Comparison of ENCODE assay signal across 17 mouse cellular contexts in genomic region chr11:24085986-24086385, GRCm38 (mm10). TPM values are rescaled to one million over a fixed set of nuclear protein-coding genes. Genes with fewer than 3 reads are reported as not detected.
DNase-seq lines count a peak whose midpoint lies in the region; ATAC-seq and TF ChIP-seq lines count a peak whose summit lies in the region.
"Had no signal": no experiment of that assay in that cellular context is flagged by ENCODE, and none has a peak within 500 bp of the region (broad histone marks: within the 10 kb centered on the region; RNA-seq: fewer than 3 reads in every experiment).

No protein-coding gene starts in this region.

- no peaks in the 10 kb centered on the region for H3K27me3 ChIP-seq in embryonic facial prominence, embryonic 12.5 days
- H3K27me3 ChIP-seq in embryonic facial prominence, embryonic 10.5 days (replicated peaks; ENCODE audit: low read depth, poor library complexity, severe bottlenecking) = peaks cover 28% of the 10 kb centered on the region
- no peaks in the 10 kb centered on the region for H3K27me3 ChIP-seq in liver, embryonic 13.5 days
- no peaks in the 10 kb centered on the region for H3K27me3 ChIP-seq in hindbrain, postnatal 0 days (ENCODE audit: insufficient read depth, low read length)
- H3K27me3 ChIP-seq in stomach, embryonic 16.5 days (ENCODE audit: control insufficient read depth, insufficient read depth, low read length) = no peaks in the 10 kb centered on the region

- H3K9me3 ChIP-seq in embryonic facial prominence, embryonic 12.5 days = no peaks in the 10 kb centered on the region
- H3K9me3 ChIP-seq in embryonic facial prominence, embryonic 10.5 days = no peaks in the 10 kb centered on the region
- no peaks in the 10 kb centered on the region for H3K9me3 ChIP-seq in liver, embryonic 13.5 days (replicated peaks)
- no peaks in the 10 kb centered on the region for H3K9me3 ChIP-seq in hindbrain, postnatal 0 days (ENCODE audit: low read length)
- no peaks in the 10 kb centered on the region for H3K9me3 ChIP-seq in stomach, embryonic 16.5 days (replicated peaks; ENCODE audit: control insufficient read depth, low read length)

- peaks cover 33% of the 10 kb centered on the region for H3K4me1 ChIP-seq in embryonic facial prominence, embryonic 12.5 days
- H3K4me1 ChIP-seq in embryonic facial prominence, embryonic 10.5 days = peaks cover 49% of the 10 kb centered on the region
- peaks cover 67% of the 10 kb centered on the region for H3K4me1 ChIP-seq in liver, embryonic 13.5 days (replicated peaks)
- H3K4me1 ChIP-seq in hindbrain, postnatal 0 days (ENCODE audit: insufficient read depth, low read length) = 0 out of 2 replicates have a peak, but pooled peaks cover 7% of the 10 kb centered on the region
- H3K4me1 ChIP-seq in stomach, embryonic 16.5 days (ENCODE audit: control insufficient read depth, insufficient read depth, low read length) = peaks cover 20% of the 10 kb centered on the region

- no peak overlapping the region for H3K9ac ChIP-seq in embryonic facial prominence, embryonic 12.5 days
- H3K9ac ChIP-seq in liver, embryonic 13.5 days = 0 out of 2 replicates have a peak overlapping the region, but pooled peaks have one; percentile 11
- peak overlapping the region; percentile 13; the same call in 1 of the 2 replicates for H3K9ac ChIP-seq in hindbrain, postnatal 0 days (replicated peaks; ENCODE audit: low read length)
- H3K9ac ChIP-seq in stomach, embryonic 16.5 days (ENCODE audit: low read length) = no peak overlapping the region

- no peak overlapping the region for H3K4me2 ChIP-seq in embryonic facial prominence, embryonic 12.5 days (replicated peaks)
- H3K4me2 ChIP-seq in liver, embryonic 13.5 days = 0 out of 2 replicates have a peak overlapping the region, but pooled peaks have one; percentile 5
- H3K4me2 ChIP-seq in hindbrain, postnatal 0 days (ENCODE audit: low read depth, low read length) = peak overlapping the region; percentile 33
- H3K4me2 ChIP-seq in stomach, embryonic 16.5 days (ENCODE audit: low read depth, low read length) = no peak overlapping the region

- 0 out of 2 replicates have a peak overlapping the region, but pooled peaks have one; percentile 23 for H3K27ac ChIP-seq in embryonic facial prominence, embryonic 12.5 days
- H3K27ac ChIP-seq in embryonic facial prominence, embryonic 10.5 days (replicated peaks) = no peak overlapping the region
- 0 out of 2 replicates have a peak overlapping the region, but pooled peaks have one; percentile 24 for H3K27ac ChIP-seq in liver, embryonic 13.5 days
- H3K27ac ChIP-seq in hindbrain, postnatal 0 days = peak overlapping the region; percentile 64
- peak overlapping the region; percentile 60 for H3K27ac ChIP-seq in stomach, embryonic 16.5 days (ENCODE audit: low read length)

- no peak for DNase-seq in embryonic facial prominence, embryonic 10.5 days (ENCODE audit: low spot score)
- no peak for DNase-seq in liver, embryonic 13.5 days
- DNase-seq in liver = no peak
- DNase-seq in hindbrain, postnatal 0 days (ENCODE audit: low spot score) = no peak
- no peak for DNase-seq in layer of hippocampus, adult 9-10 months (ENCODE audit: low spot score)
- DNase-seq in layer of hippocampus, adult 8-10 months (ENCODE audit: low spot score in 2 of 2) = no peak
- DNase-seq: cerebellum, adult 9-10 months; lung, postnatal 36 days; spleen, adult 18-20 months; thymus, postnatal 25 days had no signal

- no peak for ATAC-seq in embryonic facial prominence, embryonic 12.5 days (ENCODE audit: insufficient number of reproducible peaks, insufficient read depth, low FRiP score, low TSS enrichment)
- ATAC-seq in liver, embryonic 13.5 days (ENCODE audit: low read depth) = no peak
- no peak for ATAC-seq in hindbrain, postnatal 0 days
- ATAC-seq in stomach, embryonic 16.5 days (ENCODE audit: insufficient read depth, low FRiP score) = no peak

- no peak overlapping the region for H3K4me3 ChIP-seq in embryonic facial prominence, embryonic 12.5 days
- H3K4me3 ChIP-seq in embryonic facial prominence, embryonic 10.5 days = no peak overlapping the region
- no peak overlapping the region for H3K4me3 ChIP-seq in liver, embryonic 13.5 days (replicated peaks)
- no peak overlapping the region for H3K4me3 ChIP-seq in hindbrain, postnatal 0 days (ENCODE audit: low read length)
- no peak overlapping the region for H3K4me3 ChIP-seq in stomach, embryonic 16.5 days (replicated peaks; ENCODE audit: low read length)

- 36% methylated on average over 6 of the region's 6 CpGs for WGBS in embryonic facial prominence, embryonic 12.5 days
- WGBS in embryonic facial prominence, embryonic 10.5 days = 48% methylated on average over 6 of the region's 6 CpGs
- 48% methylated on average over 6 of the region's 6 CpGs for WGBS in liver, embryonic 13.5 days (ENCODE audit: insufficient replicate concordance)
- 40% methylated on average over 6 of the region's 6 CpGs for WGBS in hindbrain, postnatal 0 days
- 46% methylated on average over 6 of the region's 6 CpGs for WGBS in stomach, embryonic 16.5 days

- no peak for TF ChIP-seq CTCF in hindbrain, postnatal 0 days (IDR thresholded peaks at IDR 0.05; ENCODE audit: low read depth)

- H3K36me3 ChIP-seq in embryonic facial prominence, embryonic 12.5 days = peaks cover 48% of the 10 kb centered on the region
- H3K36me3 ChIP-seq in embryonic facial prominence, embryonic 10.5 days (replicated peaks) = peaks cover 55% of the 10 kb centered on the region
- peaks cover 64% of the 10 kb centered on the region for H3K36me3 ChIP-seq in liver, embryonic 13.5 days
- no peaks in the 10 kb centered on the region for H3K36me3 ChIP-seq in hindbrain, postnatal 0 days (ENCODE audit: insufficient read depth, low read length)
- H3K36me3 ChIP-seq in stomach, embryonic 16.5 days (ENCODE audit: control insufficient read depth, insufficient read depth, low read length) = no peaks in the 10 kb centered on the region

RNA-seq across cellular contexts. Expression of gene Bcl11a, which starts 8.1 kb away (rescaled TPM):
- 80.5 and 86.3 TPM in 2 replicates for polyA plus RNA-seq in embryonic facial prominence, embryonic 12.5 days (2016; fragmentation: Nextera tagmentation; extraction: Ambion mirVana)
- polyA plus RNA-seq in embryonic facial prominence, embryonic 10.5 days (2016; fragmentation: Nextera tagmentation; extraction: Ambion mirVana) = 47.0 and 62.4 TPM in 2 replicates
- 37.9 and 45.0 TPM in 2 replicates for polyA plus RNA-seq in liver, embryonic 13.5 days (2015; fragmentation: Nextera tagmentation; extraction: Ambion mirVana)
- total RNA-seq in hindbrain, postnatal 0 days (2014; rRNA removed) = 32.2 and 32.3 TPM in 2 replicates
- 69.8 and 73.5 TPM in 2 replicates for polyA plus RNA-seq in hindbrain, postnatal 0 days (2015; fragmentation: Nextera tagmentation; extraction: Ambion mirVana)
- 24.9 and 25.5 TPM in 2 replicates for polyA plus RNA-seq in stomach, embryonic 16.5 days (2015; fragmentation: Nextera tagmentation; extraction: Ambion mirVana)
- 100 to 1,000 TPM; 103 to 118 (median 109) TPM for total RNA-seq in layer of hippocampus, adult 8-10 months (2022)

RNA-seq across cellular contexts. Expression of gene A830031A19Rik, which starts 11.1 kb away (rescaled TPM):
- polyA plus RNA-seq in embryonic facial prominence, embryonic 12.5 days (2016; fragmentation: Nextera tagmentation; extraction: Ambion mirVana) = not detected in 2 replicates
- not detected in 2 replicates for polyA plus RNA-seq in embryonic facial prominence, embryonic 10.5 days (2016; fragmentation: Nextera tagmentation; extraction: Ambion mirVana)
- not detected in 2 replicates for polyA plus RNA-seq in liver, embryonic 13.5 days (2015; fragmentation: Nextera tagmentation; extraction: Ambion mirVana)
- not detected in 2 replicates for total RNA-seq in hindbrain, postnatal 0 days (2014; rRNA removed)
- not detected in 2 replicates for polyA plus RNA-seq in hindbrain, postnatal 0 days (2015; fragmentation: Nextera tagmentation; extraction: Ambion mirVana)
- polyA plus RNA-seq in stomach, embryonic 16.5 days (2015; fragmentation: Nextera tagmentation; extraction: Ambion mirVana) = not detected in 2 replicates
- 1 to 10 TPM in 3 of 4 experiments, under 1 TPM in 1; 0.93 to 2.4 (median 1.6) TPM for total RNA-seq in layer of hippocampus, adult 8-10 months (2022)
- total RNA-seq: neutrophil, adult 5-6 weeks had no signal
- polyA plus RNA-seq: gonadal fat pad, adult 2 months; intestine, embryonic 14.5 days; large intestine, adult 2 months; limb, embryonic 11.5 days had no signal

Comparison
In these comparisons a context has a peak if more than half of its experiments do, and no peak if none do; other contexts are left out.
1. H3K4me2 ChIP-seq: peak in liver, embryonic 13.5 days (single experiment) and hindbrain, postnatal 0 days (single experiment); none in embryonic facial prominence, embryonic 12.5 days (single experiment) and stomach, embryonic 16.5 days (single experiment).
2. H3K9ac ChIP-seq: peak in liver, embryonic 13.5 days (single experiment) and hindbrain, postnatal 0 days (single experiment); none in embryonic facial prominence, embryonic 12.5 days (single experiment) and stomach, embryonic 16.5 days (single experiment).